Mouse (Mus musculus): ENCODE results near the gene Fam219a. TPM values are rescaled to one million over a fixed set of nuclear protein-coding genes. Genes with fewer than 3 reads are reported as not detected.

The Fam219a gene
- total RNA-seq, 2 experiments from 2014 or later = 19.2 to 20.4 TPM

- peak; percentile 44 for DNase-seq
Observed at GRCm38 (mm10) chr4:41505131-41505551, 64.2 kb downstream of the Fam219a start.

GRCm38 (mm10) chr4:41504325-41504724 lies 65.0 kb downstream of the Fam219a start:
- no peak for DNase-seq

- peak; percentile 99 for DNase-seq
Observed at GRCm38 (mm10) chr4:41502986-41503412, 66.3 kb downstream of the Fam219a start, which contains the start of gene AI464131. Gene AI464131 (minus strand): TSS chr4:41503076.

GRCm38 (mm10) chr4:41502171-41502940 lies 67.0 kb downstream of the Fam219a start:
- peak; percentile 44 for DNase-seq

GRCm38 (mm10) chr4:41500787-41501186 lies 68.6 kb downstream of the Fam219a start:
- DNase-seq = no peak

GRCm38 (mm10) chr4:41499619-41500018 lies 69.7 kb downstream of the Fam219a start:
- no peak for DNase-seq

- no peak for DNase-seq
Observed at GRCm38 (mm10) chr4:41498921-41499391, 70.4 kb downstream of the Fam219a start.

GRCm38 (mm10) chr4:41497995-41498845 lies 71.1 kb downstream of the Fam219a start:
- DNase-seq = no peak

GRCm38 (mm10) chr4:41497579-41497978 lies 71.8 kb downstream of the Fam219a start:
- no peak for DNase-seq

GRCm38 (mm10) chr4:41497046-41497445 lies 72.3 kb downstream of the Fam219a start:
- DNase-seq = no peak

GRCm38 (mm10) chr4:41495850-41496249 lies 73.5 kb downstream of the Fam219a start:
- DNase-seq = no peak

- DNase-seq = no peak
Observed at GRCm38 (mm10) chr4:41495076-41495475, 74.3 kb downstream of the Fam219a start.

GRCm38 (mm10) chr4:41494378-41494777 lies 75.0 kb downstream of the Fam219a start:
- no peak for DNase-seq

- no peak for DNase-seq
Observed at GRCm38 (mm10) chr4:41493464-41494116, 75.7 kb downstream of the Fam219a start.

GRCm38 (mm10) chr4:41492951-41493350 lies 76.4 kb downstream of the Fam219a start:
- DNase-seq = no peak

- DNase-seq = peak; percentile 58
Observed at GRCm38 (mm10) chr4:41481601-41482017, 87.7 kb downstream of the Fam219a start.

- DNase-seq = peak; percentile 65
Observed at GRCm38 (mm10) chr4:41480254-41480653, 89.1 kb downstream of the Fam219a start.

- DNase-seq = no peak
Observed at GRCm38 (mm10) chr4:41479456-41479804, 89.9 kb downstream of the Fam219a start.

GRCm38 (mm10) chr4:41478751-41479455 lies 90.4 kb downstream of the Fam219a start:
- no peak for DNase-seq

GRCm38 (mm10) chr4:41477648-41478160 lies 91.6 kb downstream of the Fam219a start:
- DNase-seq = no peak

GRCm38 (mm10) chr4:41471384-41471689 lies 98.0 kb downstream of the Fam219a start:
- DNase-seq = no peak
